Mouse (Mus musculus): ENCODE measurements around the gene B3galnt2. TPM values are rescaled to one million over a fixed set of nuclear protein-coding genes. Genes with fewer than 3 reads are reported as not detected.
"Not testable (repeated sequence)": the region's sequence is repeated elsewhere in the genome, so short reads cannot be mapped to it uniquely, and the experiment has no call there.

The B3galnt2 gene
- polyA plus RNA-seq, 1 experiment from 2014 or later: 26.7 TPM

DNA sequence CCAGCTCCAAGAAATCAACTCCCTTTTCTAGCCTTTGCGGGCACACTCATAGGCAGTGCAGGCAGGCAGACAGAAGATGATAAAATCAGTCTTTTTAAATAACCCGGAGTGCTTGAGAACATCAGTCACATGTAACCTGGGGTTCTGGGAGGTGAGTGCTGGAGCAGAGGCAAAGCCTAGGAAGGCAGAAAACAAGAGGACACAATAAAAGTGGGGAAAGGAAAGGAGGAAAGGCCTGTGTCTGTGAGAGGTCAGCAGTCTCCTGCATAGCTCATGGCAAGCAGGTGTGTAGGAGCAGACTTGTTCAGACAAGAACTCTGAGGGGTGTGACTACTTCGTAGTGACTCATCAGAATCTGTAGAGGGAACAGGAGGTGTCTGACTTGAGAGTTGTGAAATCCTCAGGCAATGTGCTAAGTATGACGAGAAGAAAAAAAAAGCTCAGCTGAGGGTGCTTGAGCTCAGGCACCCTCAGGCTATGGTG lies 14.4 kb downstream of the B3galnt2 start:
- Histone ChIP-seq H3K4me1 (replicated peaks) (peaks cover 46% of the 10 kb centered on the region), H3K9ac (peak overlapping the region; percentile 52), H3K27me3 (no peaks in the 10 kb centered on the region), H3K4me2 (peak overlapping the region; percentile 53), H3K4me3 (replicated peaks) (peak overlapping the region; percentile 7; the same call in 1 of the 2 replicates), H3K36me3 (peaks cover 39% of the 10 kb centered on the region), H3K9me3 (replicated peaks) (no peaks in the 10 kb centered on the region), H3K27ac (peak overlapping the region; percentile 85)
- peak; percentile 97 for ATAC-seq (ENCODE audit: low read depth)
- DNase-seq: peak; percentile 58
- 29% methylated on average over 4 of the region's 4 CpGs for WGBS (ENCODE audit: insufficient replicate concordance)

DNA sequence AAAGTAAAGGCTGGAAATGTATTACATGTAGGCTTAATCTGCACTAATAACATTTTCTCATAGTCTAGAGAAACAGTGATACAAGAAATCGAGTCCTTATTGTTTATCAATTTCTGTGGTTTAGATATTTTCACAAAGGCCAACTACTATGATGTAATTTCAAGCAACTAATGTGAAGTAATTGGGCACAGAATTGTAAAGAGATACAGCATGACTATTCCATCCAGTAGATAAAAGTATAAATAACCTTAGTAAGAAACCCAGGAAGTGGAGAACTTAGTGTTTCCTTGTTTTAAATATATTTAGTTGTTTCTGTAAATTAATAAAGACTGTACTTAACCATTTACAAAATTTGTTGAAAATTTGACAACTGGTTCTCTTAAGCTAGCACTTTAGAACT lies 15.5 kb downstream of the B3galnt2 start:
- Histone ChIP-seq H3K27me3 (no peaks in the 10 kb centered on the region), H3K9me3 (replicated peaks) (no peaks in the 10 kb centered on the region), H3K27ac (no peak overlapping the region), H3K36me3 (peaks cover 38% of the 10 kb centered on the region), H3K9ac (no peak overlapping the region), H3K4me1 (replicated peaks) (peaks cover 41% of the 10 kb centered on the region), H3K4me3 (replicated peaks) (no peak overlapping the region), H3K4me2 (no peak overlapping the region)
- ATAC-seq (ENCODE audit: low read depth): no peak
- WGBS (ENCODE audit: insufficient replicate concordance): 64% methylated on average over 1 of the region's 1 CpGs
- no peak for DNase-seq

DNA sequence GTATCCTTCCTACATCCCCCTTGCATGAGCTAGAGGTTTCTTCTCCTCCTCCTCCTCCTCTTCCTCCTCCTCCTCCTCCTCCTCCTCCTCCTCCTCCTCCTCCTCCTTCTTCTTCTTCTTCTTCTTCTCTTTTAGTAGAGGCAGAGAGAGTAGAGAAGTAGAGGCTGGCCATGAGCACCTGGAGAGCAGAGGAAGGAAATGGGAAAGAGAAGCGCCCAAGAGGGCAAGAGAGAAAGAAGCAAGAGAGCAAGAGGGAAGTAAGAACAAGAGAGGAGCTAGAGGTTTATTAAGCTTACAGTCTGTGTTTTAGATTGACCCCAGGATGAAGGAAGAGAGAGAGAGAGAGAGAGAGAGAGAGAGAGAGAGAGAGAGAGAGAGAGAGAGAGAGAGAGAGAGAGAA lies 27.6 kb downstream of the B3galnt2 start:
- H3K4me3 ChIP-seq (replicated peaks); H3K27ac ChIP-seq; H3K4me2 ChIP-seq; H3K27me3 ChIP-seq; ATAC-seq (ENCODE audit: low read depth); H3K9ac ChIP-seq; DNase-seq; H3K9me3 ChIP-seq (replicated peaks); H3K4me1 ChIP-seq (replicated peaks): not testable (repeated sequence)
- H3K36me3 ChIP-seq: peaks cover 40% of the 10 kb centered on the region
- 50% methylated on average over 1 of the region's 1 CpGs for WGBS (ENCODE audit: insufficient replicate concordance)

DNA sequence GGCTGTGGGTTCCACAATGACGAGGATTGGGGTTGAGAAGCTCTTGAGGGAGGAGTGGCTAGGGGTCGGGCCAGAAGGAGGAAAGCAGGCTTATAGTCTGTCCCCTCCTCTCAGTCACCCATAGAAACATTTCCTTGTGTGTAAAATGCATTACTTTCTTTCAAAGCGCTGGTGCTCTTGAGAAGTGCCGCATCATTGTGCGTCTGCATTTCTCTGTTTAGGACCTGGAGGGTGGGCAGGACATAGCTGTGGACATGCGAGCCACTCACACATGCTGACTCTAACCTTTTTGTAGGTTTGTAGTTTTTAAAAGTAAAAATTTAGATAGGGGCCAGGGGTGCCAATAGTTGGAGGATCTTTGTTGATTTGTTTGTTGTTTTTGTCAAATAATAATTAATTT lies 29.3 kb downstream of the B3galnt2 start:
- Histone ChIP-seq H3K36me3 (peaks cover 43% of the 10 kb centered on the region), H3K4me1 (replicated peaks) (peaks cover 7% of the 10 kb centered on the region; the same call in 1 of the 2 replicates), H3K27me3 (no peaks in the 10 kb centered on the region), H3K9me3 (replicated peaks) (no peaks in the 10 kb centered on the region), H3K4me2 (no peak overlapping the region), H3K9ac (no peak overlapping the region), H3K4me3 (replicated peaks) (no peak overlapping the region), H3K27ac (peak overlapping the region; percentile 64)
- peak; percentile 68 for ATAC-seq (ENCODE audit: low read depth)
- 66% methylated on average over 6 of the region's 6 CpGs for WGBS (ENCODE audit: insufficient replicate concordance)
- no peak for DNase-seq

DNA sequence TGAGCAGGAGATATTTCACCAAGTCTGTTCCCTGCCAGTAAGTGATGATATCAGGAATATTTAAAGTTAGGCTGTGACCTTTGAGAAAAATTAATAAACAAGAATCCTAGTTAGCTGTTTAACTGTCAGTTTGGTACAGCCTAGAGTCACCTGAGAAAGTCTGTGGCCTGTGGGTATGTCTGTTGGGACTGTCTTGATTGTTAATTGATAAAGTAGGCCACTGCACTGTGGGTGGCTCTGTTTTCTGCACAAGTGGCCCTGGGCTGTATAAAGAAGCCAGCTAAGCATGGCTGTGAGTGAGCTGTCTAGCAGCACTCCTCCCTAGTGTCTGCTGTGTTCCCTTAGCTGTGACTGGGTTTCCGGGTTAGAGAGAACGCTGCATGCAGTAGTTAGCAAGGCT lies 34.9 kb downstream of the B3galnt2 start:
- Histone ChIP-seq H3K36me3 (peaks cover 65% of the 10 kb centered on the region), H3K4me1 (replicated peaks) (no peaks in the 10 kb centered on the region), H3K27me3 (no peaks in the 10 kb centered on the region), H3K4me3 (replicated peaks) (no peak overlapping the region), H3K9ac (no peak overlapping the region), H3K4me2 (no peak overlapping the region), H3K9me3 (replicated peaks) (no peaks in the 10 kb centered on the region), H3K27ac (no peak overlapping the region)
- WGBS (ENCODE audit: insufficient replicate concordance): 73% methylated on average over 2 of the region's 2 CpGs
- ATAC-seq (ENCODE audit: low read depth) (no peak), DNase-seq (no peak)

DNA sequence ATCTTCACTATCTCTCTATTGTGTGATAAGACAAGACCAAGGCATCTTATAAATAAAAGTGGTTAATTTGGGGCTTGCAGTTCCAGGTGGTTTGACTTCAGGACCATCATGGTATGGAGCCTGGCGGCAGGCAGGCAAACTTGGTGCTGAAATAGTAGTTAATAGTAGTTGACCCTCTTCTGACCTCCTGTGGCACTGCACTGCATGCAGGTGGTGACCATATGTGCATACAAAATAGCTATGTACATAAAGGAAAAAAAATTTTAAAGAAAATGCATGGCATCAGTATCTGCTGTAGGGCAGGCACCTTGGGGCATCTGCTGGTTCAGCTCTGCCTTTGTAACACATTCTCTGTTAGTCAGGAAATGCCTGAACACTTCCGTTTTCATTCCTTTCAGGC lies 36.1 kb downstream of the B3galnt2 start:
- H3K27ac ChIP-seq: no peak overlapping the region
- H3K4me1 ChIP-seq (replicated peaks): no peaks in the 10 kb centered on the region
- H3K9me3 ChIP-seq (replicated peaks): no peaks in the 10 kb centered on the region
- no peak overlapping the region for H3K4me3 ChIP-seq (replicated peaks)
- DNase-seq (no peak), ATAC-seq (ENCODE audit: low read depth) (no peak)
- 77% methylated on average over 2 of the region's 2 CpGs for WGBS (ENCODE audit: insufficient replicate concordance)
- H3K9ac ChIP-seq: no peak overlapping the region
- H3K36me3 ChIP-seq: peaks cover 71% of the 10 kb centered on the region
- H3K27me3 ChIP-seq: no peaks in the 10 kb centered on the region
- no peak overlapping the region for H3K4me2 ChIP-seq

DNA sequence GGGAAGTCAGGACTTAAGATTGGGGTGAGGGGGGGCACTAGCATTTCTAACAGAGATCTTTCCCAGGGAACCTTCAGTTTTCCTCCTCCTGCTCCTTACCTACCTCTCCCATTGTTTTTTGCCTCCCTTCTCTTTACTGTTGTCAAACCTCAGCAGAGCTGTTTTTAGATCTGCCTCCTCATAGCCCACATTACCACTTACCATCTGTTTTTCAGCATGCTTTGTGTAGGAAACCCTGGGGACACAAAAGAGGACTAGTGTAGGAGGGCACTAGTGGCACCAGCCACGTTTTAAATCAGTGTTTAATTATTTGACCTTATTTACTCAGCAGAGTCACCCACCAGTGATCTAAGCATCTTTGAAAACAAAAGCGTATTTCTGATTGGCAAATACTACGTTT lies 38.8 kb downstream of the B3galnt2 start:
- Histone ChIP-seq H3K4me1 (replicated peaks) (no peaks in the 10 kb centered on the region), H3K27ac (no peak overlapping the region), H3K4me2 (no peak overlapping the region), H3K9me3 (replicated peaks) (no peaks in the 10 kb centered on the region), H3K36me3 (peaks cover 85% of the 10 kb centered on the region), H3K9ac (no peak overlapping the region), H3K27me3 (no peaks in the 10 kb centered on the region), H3K4me3 (replicated peaks) (no peak overlapping the region)
- no peak for ATAC-seq (ENCODE audit: low read depth)
- WGBS (ENCODE audit: insufficient replicate concordance): 79% methylated on average over 3 of the region's 3 CpGs
- DNase-seq: no peak

DNA sequence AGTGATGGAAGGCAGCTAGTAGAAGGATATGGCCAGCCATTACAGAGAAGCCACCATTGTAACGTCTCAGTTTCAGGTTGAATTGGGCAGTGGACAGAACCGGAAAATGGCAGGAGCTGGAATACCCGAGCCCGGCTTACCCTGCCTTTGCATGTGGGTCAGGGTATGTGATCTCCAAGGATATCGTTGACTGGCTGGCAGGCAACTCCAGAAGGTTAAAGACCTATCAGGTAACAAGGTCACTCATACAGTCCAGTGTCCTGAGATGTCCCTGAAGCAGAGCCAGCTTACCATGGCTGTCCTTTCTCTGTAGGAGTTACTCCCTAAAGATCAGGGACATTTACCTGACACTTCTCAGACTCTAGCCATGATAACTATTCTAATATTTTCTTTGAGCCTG lies 40.8 kb downstream of the B3galnt2 start:
- no peak overlapping the region for H3K4me3 ChIP-seq (replicated peaks)
- H3K27ac ChIP-seq: no peak overlapping the region
- H3K36me3 ChIP-seq: peaks cover 88% of the 10 kb centered on the region
- H3K9me3 ChIP-seq (replicated peaks): no peaks in the 10 kb centered on the region
- DNase-seq (no peak), ATAC-seq (ENCODE audit: low read depth) (no peak)
- no peaks in the 10 kb centered on the region for H3K4me1 ChIP-seq (replicated peaks)
- H3K27me3 ChIP-seq: no peaks in the 10 kb centered on the region
- WGBS (ENCODE audit: insufficient replicate concordance): 88% methylated on average over 5 of the region's 5 CpGs
- no peak overlapping the region for H3K4me2 ChIP-seq
- H3K9ac ChIP-seq: no peak overlapping the region

DNA sequence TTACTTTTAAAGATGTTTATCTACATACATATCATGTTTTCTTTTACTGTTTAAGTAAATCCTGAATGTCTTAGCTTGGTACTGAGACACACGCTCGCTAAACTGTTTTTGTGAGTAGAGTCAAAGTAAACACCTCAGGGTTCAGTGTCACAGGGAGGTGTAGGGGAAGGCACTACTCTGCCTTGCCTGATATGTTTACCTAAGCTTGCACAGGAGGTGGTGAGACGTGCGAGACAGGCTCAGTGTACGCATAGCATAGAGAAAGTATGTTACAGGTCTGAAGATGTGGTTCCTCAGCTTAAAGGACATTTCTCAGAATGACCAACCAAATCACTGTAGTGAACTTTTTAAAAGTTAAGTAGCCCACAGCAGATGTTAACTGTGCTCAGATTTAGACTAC lies 43.2 kb downstream of the B3galnt2 start:
- Histone ChIP-seq H3K36me3 (peaks cover 93% of the 10 kb centered on the region), H3K9ac (no peak overlapping the region), H3K9me3 (replicated peaks) (no peaks in the 10 kb centered on the region), H3K4me2 (no peak overlapping the region), H3K27me3 (no peaks in the 10 kb centered on the region), H3K27ac (no peak overlapping the region), H3K4me3 (replicated peaks) (no peak overlapping the region), H3K4me1 (replicated peaks) (peaks cover 6% of the 10 kb centered on the region; the same call in 1 of the 2 replicates)
- ATAC-seq (ENCODE audit: low read depth) (no peak), DNase-seq (no peak)
- 89% methylated on average over 5 of the region's 5 CpGs for WGBS (ENCODE audit: insufficient replicate concordance)

DNA sequence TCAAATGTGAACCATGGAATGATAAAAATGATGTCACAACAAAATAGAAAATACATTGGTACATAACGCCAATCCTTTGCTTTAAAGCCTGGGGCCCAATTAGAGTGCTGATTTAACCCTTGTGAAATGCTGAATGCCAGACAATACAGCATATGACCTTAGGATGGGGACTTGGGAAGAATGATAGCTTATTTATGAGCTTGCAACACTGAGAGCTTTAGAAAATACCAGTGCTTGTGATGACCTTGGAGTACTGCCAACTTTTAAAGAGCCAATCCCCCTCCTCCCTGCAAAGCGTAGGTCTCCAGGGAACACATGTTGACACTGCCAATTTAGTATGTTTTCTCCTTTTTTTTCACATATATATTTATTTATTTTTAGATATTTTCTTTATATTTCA lies 48.4 kb downstream of the B3galnt2 start:
- no peak for ATAC-seq (ENCODE audit: low read depth)
- no peak overlapping the region for H3K4me2 ChIP-seq
- H3K9me3 ChIP-seq (replicated peaks): no peaks in the 10 kb centered on the region
- H3K36me3 ChIP-seq: peaks cover 86% of the 10 kb centered on the region
- no peak overlapping the region for H3K27ac ChIP-seq
- no peaks in the 10 kb centered on the region for H3K27me3 ChIP-seq
- WGBS (ENCODE audit: insufficient replicate concordance): 81% methylated on average over 2 of the region's 2 CpGs
- no peak for DNase-seq
- H3K4me1 ChIP-seq (replicated peaks): peaks cover 6% of the 10 kb centered on the region
- no peak overlapping the region for H3K9ac ChIP-seq
- no peak overlapping the region for H3K4me3 ChIP-seq (replicated peaks)

DNA sequence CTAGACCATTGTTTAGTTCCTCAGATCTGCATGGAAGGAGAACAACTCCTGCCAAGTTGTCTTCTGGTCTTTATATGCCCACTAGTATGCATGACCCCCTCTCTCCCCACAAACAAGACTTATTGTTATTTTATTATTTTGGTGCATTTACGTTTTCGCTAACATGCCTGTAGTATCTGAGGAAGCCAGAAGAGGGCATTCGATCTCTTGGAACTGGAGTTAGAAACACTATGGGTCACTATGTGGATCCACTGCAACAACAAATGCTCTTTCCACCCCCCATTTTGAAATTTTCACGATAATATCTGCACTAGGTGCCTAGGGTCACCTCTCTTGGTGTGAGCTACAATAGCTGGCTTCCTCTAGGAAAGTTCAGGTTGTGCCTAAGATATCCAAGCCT lies 49.8 kb downstream of the B3galnt2 start:
- 77% methylated on average over 4 of the region's 4 CpGs for WGBS (ENCODE audit: insufficient replicate concordance)
- ATAC-seq (ENCODE audit: low read depth): no peak
- Histone ChIP-seq H3K4me2 (no peak overlapping the region), H3K36me3 (peaks cover 84% of the 10 kb centered on the region), H3K4me1 (replicated peaks) (peaks cover 6% of the 10 kb centered on the region), H3K9me3 (replicated peaks) (no peaks in the 10 kb centered on the region), H3K4me3 (replicated peaks) (no peak overlapping the region), H3K27ac (no peak overlapping the region), H3K27me3 (no peaks in the 10 kb centered on the region), H3K9ac (no peak overlapping the region)
- DNase-seq: no peak

DNA sequence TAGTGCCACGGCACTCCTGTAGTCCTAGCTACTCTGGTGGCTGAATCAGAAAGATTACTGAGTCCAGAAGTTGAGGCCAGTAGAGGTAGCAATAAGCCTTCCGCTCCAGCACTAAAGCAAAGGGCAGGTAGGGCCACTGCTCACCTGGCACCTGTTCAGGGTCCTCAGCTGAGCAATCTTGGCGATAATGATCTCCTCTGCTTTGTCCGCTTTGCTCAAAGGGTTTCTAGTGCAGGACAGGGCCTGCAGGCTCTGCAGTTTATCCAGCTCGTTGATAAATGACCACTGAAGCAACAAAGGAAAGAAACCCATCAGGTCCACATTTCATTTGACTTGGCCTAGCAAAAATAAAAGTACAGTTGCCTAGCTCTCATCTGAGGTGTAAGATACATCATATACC lies 50.7 kb downstream of the B3galnt2 start:
- H3K9me3 ChIP-seq (replicated peaks): no peaks in the 10 kb centered on the region
- WGBS (ENCODE audit: insufficient replicate concordance): 87% methylated on average over 5 of the region's 5 CpGs
- ATAC-seq (ENCODE audit: low read depth) (no peak), DNase-seq (no peak)
- peaks cover 82% of the 10 kb centered on the region for H3K36me3 ChIP-seq
- H3K27me3 ChIP-seq: no peaks in the 10 kb centered on the region
- H3K27ac ChIP-seq: no peak overlapping the region
- H3K4me3 ChIP-seq (replicated peaks): no peak overlapping the region
- no peak overlapping the region for H3K4me2 ChIP-seq
- H3K9ac ChIP-seq: no peak overlapping the region
- peaks cover 6% of the 10 kb centered on the region for H3K4me1 ChIP-seq (replicated peaks)
